Mouse (Mus musculus) olfactory bulb, adult 2 months (tissue): ENCODE measurements around the gene Lrrc4c. TPM values are rescaled to one million over a fixed set of nuclear protein-coding genes. Genes with fewer than 3 reads are reported as not detected.

Experiments
- H3K27ac ChIP-seq: fragments of 200-500 bp; 2 replicates; pipeline ENCODE4 v1.5.1; 2012; ENCODE audit warnings: low read depth, low read length; ENCODE audit not compliant: insufficient read depth
- H3K4me1 ChIP-seq: fragments of 200-500 bp; 2 replicates; pipeline ENCODE4 v1.6.1; 2012; ENCODE audit warnings: low read length; ENCODE audit not compliant: control insufficient read depth, insufficient read depth
- H3K4me3 ChIP-seq: fragments of 200-500 bp; 2 replicates; pipeline ENCODE4 v1.5.1; 2012; ENCODE audit warnings: mild to moderate bottlenecking, low read depth, low read length, moderate library complexity; ENCODE audit not compliant: insufficient read depth
- CTCF ChIP-seq: fragments of 200-500 bp; IDR thresholded peaks from 2 replicates; pipeline ENCODE4 v1.5.1; 2012; ENCODE audit warnings: low read depth, mild to moderate bottlenecking, low read length, moderate library complexity; ENCODE audit not compliant: insufficient read depth
- POLR2A ChIP-seq: fragments of 200-500 bp; IDR thresholded peaks from 2 replicates; pipeline ENCODE4 v1.6.1; 2012; ENCODE audit warnings: mild to moderate bottlenecking, low read depth, low read length, moderate library complexity; ENCODE audit not compliant: insufficient read depth
- WGBS: fragments of 180-500 bp; shearing (Covaris S2); methylation state at CpG from one replicate; pipeline ENCODE4 v1.1.7; 2018; 5-methylcytosine and 5-hydroxymethylcytosine counted together
- polyA plus RNA-seq: library from polyadenylated mRNA; stranded (reverse); fragments of >200 nt; gene quantifications from 2 replicates; pipeline ENCODE4 v1.2.4, GENCODE M21; 2012; ENCODE audit warnings: low replicate concordance; ENCODE audit not compliant: missing spikeins, insufficient read depth, insufficient read length

Lrrc4c gene
- polyA plus RNA-seq, 1 experiment = not detected

- TF ChIP-seq POLR2A = no peak
- no peak for TF ChIP-seq CTCF
- H3K4me1 ChIP-seq = no peaks in the 10 kb centered on the region
- no peak overlapping the region for H3K27ac ChIP-seq
- 80% methylated on average over 3 of the region's 3 CpGs for WGBS
- no peak overlapping the region for H3K4me3 ChIP-seq
These were observed 1052.0 kb downstream of the Lrrc4c start for GRCm38 (mm10) chr2:97369978-97370377.

- no peak overlapping the region for H3K4me3 ChIP-seq
- 56% methylated on average over 3 of the region's 3 CpGs for WGBS
- TF ChIP-seq CTCF (no peak), POLR2A (no peak)
- no peaks in the 10 kb centered on the region for H3K4me1 ChIP-seq
- H3K27ac ChIP-seq = no peak overlapping the region
These were observed 1073.5 kb downstream of the Lrrc4c start for GRCm38 (mm10) chr2:97391437-97391836.

- 90% methylated on average over 2 of the region's 2 CpGs for WGBS
- no peak overlapping the region for H3K4me3 ChIP-seq
These were observed 1073.9 kb downstream of the Lrrc4c start for GRCm38 (mm10) chr2:97391876-97392275.

GRCm38 (mm10) chr2:97413066-97413465, 1095.1 kb downstream of the Lrrc4c start:
- no peaks in the 10 kb centered on the region for H3K4me1 ChIP-seq
- WGBS = 91% methylated on average over 1 of the region's 1 CpGs
- H3K4me3 ChIP-seq = no peak overlapping the region
- TF ChIP-seq POLR2A (no peak), CTCF (no peak)
- no peak overlapping the region for H3K27ac ChIP-seq

More at GRCm38 (mm10) chr2:97391876-97392275, 1073.9 kb downstream of the Lrrc4c start:
- no peaks in the 10 kb centered on the region for H3K4me1 ChIP-seq
- TF ChIP-seq CTCF = no peak
- no peak for TF ChIP-seq POLR2A
- no peak overlapping the region for H3K27ac ChIP-seq

GRCm38 (mm10) chr2:97414416-97415362, 1096.7 kb downstream of the Lrrc4c start:
- no peak for TF ChIP-seq POLR2A
- TF ChIP-seq CTCF = no peak
- no peak overlapping the region for H3K27ac ChIP-seq
- WGBS = 35% methylated on average over 8 of the region's 8 CpGs
- H3K4me1 ChIP-seq = no peaks in the 10 kb centered on the region
- H3K4me3 ChIP-seq = no peak overlapping the region

- 91% methylated on average over 1 of the region's 1 CpGs for WGBS
- H3K27ac ChIP-seq = no peak overlapping the region
- no peak for TF ChIP-seq POLR2A
- TF ChIP-seq CTCF = no peak
- H3K4me3 ChIP-seq = no peak overlapping the region
- H3K4me1 ChIP-seq = no peaks in the 10 kb centered on the region
These were observed 1116.2 kb downstream of the Lrrc4c start for GRCm38 (mm10) chr2:97434140-97434539.

GRCm38 (mm10) chr2:97435616-97436015, 1117.6 kb downstream of the Lrrc4c start:
- no peaks in the 10 kb centered on the region for H3K4me1 ChIP-seq
- no peak overlapping the region for H3K27ac ChIP-seq
- 77% methylated on average over 2 of the region's 2 CpGs for WGBS
- no peak overlapping the region for H3K4me3 ChIP-seq
- TF ChIP-seq CTCF (no peak), POLR2A (no peak)

- H3K4me3 ChIP-seq = no peak overlapping the region
- no peak overlapping the region for H3K27ac ChIP-seq
- no peaks in the 10 kb centered on the region for H3K4me1 ChIP-seq
- TF ChIP-seq POLR2A (no peak), CTCF (no peak)
These were observed 1119.8 kb downstream of the Lrrc4c start for GRCm38 (mm10) chr2:97437767-97438166.

GRCm38 (mm10) chr2:97463573-97463972, 1145.6 kb downstream of the Lrrc4c start:
- Histone ChIP-seq H3K4me3 (no peak overlapping the region), H3K27ac (no peak overlapping the region), H3K4me1 (no peaks in the 10 kb centered on the region)
- TF ChIP-seq POLR2A = no peak
- no peak for TF ChIP-seq CTCF
